Mouse (Mus musculus) hindbrain, embryonic 11.5 days (tissue): ENCODE data around the gene Dusp15. TPM values are rescaled to one million over a fixed set of nuclear protein-coding genes. Genes with fewer than 3 reads are reported as not detected.

Experiments used
- ATAC-seq: fragments of 200-750 bp; cut with Nextera tagmentation; 2 replicates; pipeline ENCODE4 v1.8.0; 2017; ENCODE audit warnings: mild to moderate bottlenecking, moderate TSS enrichment, moderate library complexity; ENCODE audit not compliant: low FRiP score
- DNase-seq: peaks from one replicate; pipeline ENCODE4 v3.0.0-alpha.2; 2015; ENCODE audit warnings: low spot score
- H3K27ac ChIP-seq: fragments of 300-500 bp; sonication (generic); 2 replicates; pipeline ENCODE4 v1.5.1; 2014; ENCODE audit warnings: mild to moderate bottlenecking, low read depth, low read length
- H3K27me3 ChIP-seq: fragments of 300-500 bp; sonication (generic); 2 replicates; pipeline ENCODE4 v1.6.1; 2014; ENCODE audit warnings: mild to moderate bottlenecking, low read length, moderate library complexity, mixed read lengths; ENCODE audit not compliant: control insufficient read depth, insufficient read depth
- H3K36me3 ChIP-seq: fragments of 300-500 bp; sonication (generic); 2 replicates; pipeline ENCODE4 v1.6.1; 2014; ENCODE audit warnings: mild to moderate bottlenecking, low read length, moderate library complexity, mixed read lengths; ENCODE audit not compliant: control insufficient read depth, insufficient read depth
- H3K4me1 ChIP-seq: fragments of 300-500 bp; sonication (generic); replicated peaks from 2 replicates; pipeline ENCODE4 v1.6.1; 2014; ENCODE audit warnings: low read length, mixed read lengths; ENCODE audit not compliant: control insufficient read depth, insufficient read depth
- H3K4me2 ChIP-seq: fragments of 300-500 bp; sonication (generic); replicated peaks from 2 replicates; pipeline ENCODE4 v1.6.1; 2014; ENCODE audit warnings: mild to moderate bottlenecking, low read depth, low read length
- H3K4me3 ChIP-seq: fragments of 300-500 bp; sonication (generic); 2 replicates; pipeline ENCODE4 v1.5.1; 2014; ENCODE audit warnings: low read depth, low read length
- H3K9ac ChIP-seq: fragments of 300-500 bp; sonication (generic); 2 replicates; pipeline ENCODE4 v1.6.1; 2014; ENCODE audit warnings: low read depth, low read length
- H3K9me3 ChIP-seq: fragments of 300-500 bp; sonication (generic); 2 replicates; pipeline ENCODE4 v1.6.1; 2016; ENCODE audit warnings: low read length; ENCODE audit not compliant: control insufficient read depth
- WGBS: fragments of 180-500 bp; shearing (Covaris S2); extraction: QIAGEN DNeasy Blood & Tissue Kit; methylation state at CpG from one replicate; pipeline ENCODE4 v1.1.7; 2014; 5-methylcytosine and 5-hydroxymethylcytosine counted together
- polyA plus RNA-seq: library from polyadenylated mRNA; unstranded; fragments of >200 nt; fragmentation: Nextera tagmentation; extraction: Ambion mirVana; gene quantifications from 2 replicates; pipeline ENCODE4 v1.2.1, GENCODE M21; 2014

The Dusp15 gene
- polyA plus RNA-seq, 1 experiment from 2014 or later: 2.3 TPM

GRCm38 (mm10) chr2:152941106-152941505 lies 10.4 kb downstream of the Dusp15 start:
- Histone ChIP-seq H3K4me2 (no peak overlapping the region), H3K4me1 (peaks cover 7% of the 10 kb centered on the region; the same call in 1 of the 2 replicates), H3K36me3 (no peaks in the 10 kb centered on the region), H3K4me3 (no peak overlapping the region), H3K9ac (no peak overlapping the region), H3K9me3 (no peaks in the 10 kb centered on the region), H3K27me3 (peaks cover 38% of the 10 kb centered on the region), H3K27ac (no peak overlapping the region)
- WGBS: 84% methylated on average over 6 of the region's 6 CpGs
- DNase-seq: no peak
- ATAC-seq: no peak

DNA sequence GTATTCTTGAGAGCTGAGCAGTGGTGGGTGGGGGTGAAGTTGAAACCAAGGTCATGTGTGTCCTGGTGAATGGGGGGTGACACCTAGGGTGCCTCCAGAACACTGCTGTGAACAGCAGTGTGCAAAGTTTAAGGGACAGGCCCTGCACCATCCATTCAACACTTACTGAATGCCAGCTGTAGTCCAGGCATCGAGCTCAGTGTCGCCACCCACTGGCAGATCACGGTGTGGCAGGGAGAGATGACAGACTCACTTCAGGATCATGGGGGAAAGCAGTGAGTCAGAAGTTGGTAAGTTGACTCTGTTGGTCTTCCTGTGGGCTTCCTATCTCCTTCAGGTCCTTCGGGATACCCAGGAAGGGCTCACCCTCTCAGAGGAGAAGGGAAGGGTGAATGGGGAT lies 11.7 kb downstream of the Dusp15 start:
- no peaks in the 10 kb centered on the region for H3K36me3 ChIP-seq
- peak; percentile 75 for DNase-seq
- WGBS: 11% methylated on average over 4 of the region's 4 CpGs

DNA sequence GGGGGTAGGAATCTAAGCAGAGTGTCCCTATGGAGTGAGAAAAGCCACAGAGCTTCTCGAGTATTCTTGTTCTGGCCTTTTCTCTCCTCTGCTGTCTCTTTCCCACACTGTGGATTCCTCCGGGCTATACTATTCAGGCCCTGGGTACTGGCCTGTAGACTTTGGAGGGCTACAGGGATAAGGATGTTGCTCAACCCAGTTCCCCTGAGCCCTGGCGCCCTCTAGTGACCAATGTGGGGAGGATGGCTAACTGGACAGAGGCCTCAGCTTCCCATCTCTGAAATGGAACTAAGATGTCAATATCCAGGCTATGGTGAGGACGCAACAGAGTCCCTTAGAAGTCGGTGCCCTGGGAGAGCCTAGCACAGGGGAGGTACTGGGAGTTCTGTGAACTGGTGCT lies 17.9 kb downstream of the Dusp15 start:
- H3K27me3 ChIP-seq: no peaks in the 10 kb centered on the region
- H3K4me3 ChIP-seq: no peak overlapping the region
- 41% methylated on average over 5 of the region's 5 CpGs for WGBS
- ATAC-seq (no peak), DNase-seq (peak; percentile 71)
- H3K4me1 ChIP-seq: 0 out of 2 replicates have a peak, but pooled peaks cover 2% of the 10 kb centered on the region
- no peak overlapping the region for H3K4me2 ChIP-seq
- H3K9me3 ChIP-seq: no peaks in the 10 kb centered on the region
- no peak overlapping the region for H3K9ac ChIP-seq
- H3K36me3 ChIP-seq: no peaks in the 10 kb centered on the region
- no peak overlapping the region for H3K27ac ChIP-seq

More for the DNA sequence above, 11.7 kb downstream of the Dusp15 start:
- H3K27me3 ChIP-seq: peaks cover 38% of the 10 kb centered on the region
- no peak overlapping the region for H3K27ac ChIP-seq
- H3K9me3 ChIP-seq: no peaks in the 10 kb centered on the region
- H3K4me2 ChIP-seq: no peak overlapping the region
- ATAC-seq: no peak
- no peak overlapping the region for H3K9ac ChIP-seq
- H3K4me1 ChIP-seq: peaks cover 7% of the 10 kb centered on the region; the same call in 1 of the 2 replicates
- H3K4me3 ChIP-seq: no peak overlapping the region

DNA sequence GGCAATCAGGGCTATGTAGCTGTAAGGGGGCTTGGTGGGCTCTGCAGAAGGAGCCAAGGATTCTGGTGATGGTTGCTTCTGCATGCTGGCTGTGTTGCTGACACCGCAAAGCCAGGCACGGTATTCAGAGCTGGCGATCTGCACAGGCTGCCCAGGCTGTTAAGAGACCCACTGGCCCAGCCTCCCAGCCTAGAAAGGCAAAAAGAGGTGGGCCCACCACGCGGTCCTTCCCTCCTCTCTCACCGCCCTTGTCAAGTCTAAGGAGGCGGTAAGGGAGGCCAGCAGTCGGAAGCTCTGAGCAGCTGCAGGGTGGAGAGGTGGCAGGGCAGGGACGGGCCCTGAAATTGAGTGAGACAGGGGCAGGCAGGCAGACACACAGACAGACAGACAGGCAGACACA lies 18.4 kb downstream of the Dusp15 start, which contains the start of gene Foxs1:
Gene Foxs1 (minus strand): TSS at position 161 of the 400 bp plus-strand sequence.
- Histone ChIP-seq H3K4me1 (0 out of 2 replicates have a peak, but pooled peaks cover 2% of the 10 kb centered on the region), H3K36me3 (no peaks in the 10 kb centered on the region), H3K4me3 (no peak within 1 kb of the TSS), H3K27me3 (no peaks in the 10 kb centered on the region), H3K9ac (no peak within 1 kb of the TSS), H3K27ac (no peak within 1 kb of the TSS), H3K4me2 (no peak within 1 kb of the TSS), H3K9me3 (no peaks in the 10 kb centered on the region)
- ATAC-seq: no peak
- no peak for DNase-seq
- 42% methylated on average over 9 of the region's 9 CpGs for WGBS

DNA sequence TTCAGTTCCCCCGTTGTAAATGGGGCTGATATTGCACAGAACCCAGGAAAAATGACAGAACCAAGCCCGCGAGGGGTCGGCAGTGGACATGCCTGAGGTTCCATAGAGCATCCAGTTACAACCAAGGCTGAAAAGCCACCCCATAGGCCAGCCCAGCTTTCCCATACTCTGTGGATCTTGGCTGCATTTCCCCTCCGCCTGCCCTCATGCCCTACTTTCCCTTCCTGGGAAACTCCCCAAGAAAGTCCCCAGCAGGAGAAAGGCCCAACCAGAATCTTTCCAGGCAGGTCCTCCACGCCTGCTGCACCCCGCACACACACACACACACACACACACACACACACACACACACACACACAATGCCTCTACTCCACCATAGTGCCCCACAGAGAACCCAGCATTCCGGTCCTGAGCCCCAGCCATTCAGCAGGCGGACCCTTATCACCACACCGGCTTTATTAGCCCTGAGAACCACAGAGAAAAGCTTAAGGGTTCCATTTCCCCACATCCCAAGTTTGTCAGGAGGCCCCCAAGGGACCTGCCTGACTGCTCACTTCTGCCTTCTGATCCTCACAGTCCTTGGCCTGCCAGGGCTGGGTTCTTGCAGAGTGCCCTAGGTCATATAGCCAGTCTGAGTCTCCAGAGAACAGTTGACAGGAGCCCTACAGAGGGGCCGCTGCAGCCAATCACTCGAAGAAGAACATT lies 19.9 kb downstream of the Dusp15 start:
- ATAC-seq: no peak
- DNase-seq: no peak
- WGBS: 71% methylated on average over 12 of the region's 12 CpGs
- Histone ChIP-seq H3K9ac (no peak overlapping the region), H3K4me1 (0 out of 2 replicates have a peak, but pooled peaks cover 2% of the 10 kb centered on the region), H3K36me3 (no peaks in the 10 kb centered on the region), H3K27me3 (no peaks in the 10 kb centered on the region), H3K27ac (no peak overlapping the region), H3K4me3 (no peak overlapping the region), H3K4me2 (no peak overlapping the region), H3K9me3 (no peaks in the 10 kb centered on the region)

GRCm38 (mm10) chr2:152930276-152930675 lies 21.2 kb downstream of the Dusp15 start:
- ATAC-seq: no peak
- H3K9me3 ChIP-seq: no peaks in the 10 kb centered on the region
- no peaks in the 10 kb centered on the region for H3K27me3 ChIP-seq
- H3K4me1 ChIP-seq: 0 out of 2 replicates have a peak, but pooled peaks cover 2% of the 10 kb centered on the region
- WGBS: 38% methylated on average over 2 of the region's 2 CpGs
- H3K9ac ChIP-seq: no peak overlapping the region
- H3K36me3 ChIP-seq: no peaks in the 10 kb centered on the region
- no peak overlapping the region for H3K27ac ChIP-seq
- DNase-seq: no peak
- no peak overlapping the region for H3K4me3 ChIP-seq
- no peak overlapping the region for H3K4me2 ChIP-seq

DNA sequence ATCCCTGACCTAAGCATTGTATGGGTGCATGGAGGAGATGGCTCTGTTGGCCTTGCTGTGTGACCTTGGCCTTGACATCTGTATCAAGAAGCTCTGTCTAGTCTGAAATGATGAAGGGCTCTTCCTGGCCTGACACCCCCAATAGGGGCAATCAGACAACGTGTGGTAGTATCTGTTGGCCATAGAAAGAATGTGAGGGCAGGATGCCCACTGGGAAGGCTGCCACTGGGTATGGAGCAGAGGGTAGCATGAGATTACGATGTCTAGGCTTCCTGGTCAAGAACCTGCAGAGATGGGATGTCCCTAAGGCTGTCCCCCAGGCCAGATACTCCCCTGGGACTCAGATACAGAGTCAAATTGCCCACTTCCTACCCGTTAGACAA lies 22.5 kb downstream of the Dusp15 start:
- H3K9ac ChIP-seq: no peak overlapping the region
- ATAC-seq (no peak), DNase-seq (no peak)
- H3K4me1 ChIP-seq: 0 out of 2 replicates have a peak, but pooled peaks cover 2% of the 10 kb centered on the region
- H3K4me3 ChIP-seq: no peak overlapping the region
- no peaks in the 10 kb centered on the region for H3K36me3 ChIP-seq
- WGBS: 76% methylated on average over 3 of the region's 3 CpGs
- no peaks in the 10 kb centered on the region for H3K9me3 ChIP-seq
- H3K27me3 ChIP-seq: no peaks in the 10 kb centered on the region
- no peak overlapping the region for H3K4me2 ChIP-seq
- no peak overlapping the region for H3K27ac ChIP-seq

DNA sequence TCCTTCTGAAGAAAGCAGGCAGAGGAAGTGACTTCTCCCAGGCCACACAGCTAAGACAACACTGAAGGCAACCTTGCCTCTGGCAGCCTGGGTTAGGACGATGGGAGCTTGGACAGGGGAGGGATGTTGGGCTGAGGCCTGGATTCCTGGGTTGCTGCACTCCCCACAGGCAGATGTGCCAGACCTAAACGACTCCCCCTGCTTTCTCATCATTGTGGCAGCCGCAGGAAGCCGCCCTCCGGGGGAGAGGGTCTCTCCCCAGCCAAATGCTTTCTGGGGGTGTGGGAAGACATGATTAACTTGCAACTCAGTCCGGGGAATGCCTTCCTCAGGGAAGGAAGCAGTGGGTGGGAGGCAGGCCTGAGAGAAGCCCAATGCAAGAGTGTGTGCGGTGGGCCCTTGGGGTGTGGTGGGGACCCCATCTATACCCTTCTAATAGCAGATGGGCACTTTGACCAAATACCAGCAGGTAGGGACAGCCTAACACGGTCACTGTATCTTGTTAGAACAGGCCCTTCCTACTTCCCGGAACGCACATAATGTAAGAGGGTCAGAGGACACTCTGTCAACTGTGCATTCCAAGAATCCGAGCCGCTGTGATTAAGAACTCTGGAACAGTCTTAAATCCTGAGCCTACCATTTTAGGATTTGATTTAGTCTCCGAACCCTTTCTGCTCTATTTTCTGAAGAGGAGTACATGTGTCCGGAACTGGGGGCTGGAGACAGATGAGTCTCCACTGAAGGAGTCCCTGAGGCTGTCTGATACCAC lies 23.1 kb downstream of the Dusp15 start:
- H3K4me2 ChIP-seq: no peak overlapping the region
- H3K9me3 ChIP-seq: no peaks in the 10 kb centered on the region
- no peak overlapping the region for H3K27ac ChIP-seq
- DNase-seq (no peak), ATAC-seq (no peak)
- 0 out of 2 replicates have a peak, but pooled peaks cover 2% of the 10 kb centered on the region for H3K4me1 ChIP-seq
- no peaks in the 10 kb centered on the region for H3K27me3 ChIP-seq
- 55% methylated on average over 14 of the region's 14 CpGs for WGBS
- no peak overlapping the region for H3K4me3 ChIP-seq
- no peak overlapping the region for H3K9ac ChIP-seq
- H3K36me3 ChIP-seq: no peaks in the 10 kb centered on the region
